Mouse (Mus musculus) intestine, embryonic 16.5 days (tissue): ENCODE data around the gene Egflam. TPM values are rescaled to one million over a fixed set of nuclear protein-coding genes. Genes with fewer than 3 reads are reported as not detected.

Experiments used
- ATAC-seq: fragments of 200-750 bp; cut with Nextera tagmentation; 2 replicates; pipeline ENCODE4 v1.8.0; 2017; ENCODE audit warnings: moderate TSS enrichment, moderate library complexity
- H3K27ac ChIP-seq: fragments of 300-500 bp; sonication (generic); 2 replicates; pipeline ENCODE4 v1.5.1; 2014; ENCODE audit warnings: mild to moderate bottlenecking, low read length
- H3K27me3 ChIP-seq: fragments of 300-500 bp; sonication (generic); replicated peaks from 2 replicates; pipeline ENCODE4 v1.6.1; 2014; ENCODE audit warnings: low read length, control low read depth, mixed read lengths; ENCODE audit not compliant: control insufficient read depth, insufficient read depth
- H3K36me3 ChIP-seq: fragments of 300-500 bp; sonication (generic); 2 replicates; pipeline ENCODE4 v1.6.1; 2014; ENCODE audit warnings: low read length, control low read depth; ENCODE audit not compliant: control insufficient read depth, insufficient read depth
- H3K4me1 ChIP-seq: fragments of 300-500 bp; sonication (generic); 2 replicates; pipeline ENCODE4 v1.6.1; 2014; ENCODE audit warnings: low read length, control low read depth, mixed read lengths; ENCODE audit not compliant: control insufficient read depth, insufficient read depth
- H3K4me2 ChIP-seq: fragments of 300-500 bp; sonication (generic); 2 replicates; pipeline ENCODE4 v1.6.1; 2014; ENCODE audit warnings: low read depth, low read length, control low read depth
- H3K4me3 ChIP-seq: fragments of 300-500 bp; sonication (generic); 2 replicates; pipeline ENCODE4 v1.5.1; 2014; ENCODE audit warnings: mild to moderate bottlenecking, low read length
- H3K9ac ChIP-seq: fragments of 300-500 bp; sonication (generic); 2 replicates; pipeline ENCODE4 v1.6.1; 2014; ENCODE audit warnings: low read depth, low read length
- H3K9me3 ChIP-seq: fragments of 300-500 bp; sonication (generic); 2 replicates; pipeline ENCODE4 v1.6.1; 2016; ENCODE audit warnings: low read length, control low read depth; ENCODE audit not compliant: control insufficient read depth
- WGBS: fragments of 180-500 bp; shearing (Covaris S2); extraction: QIAGEN DNeasy Blood & Tissue Kit; methylation state at CpG from one replicate; pipeline ENCODE4 v1.1.7; 2014; 5-methylcytosine and 5-hydroxymethylcytosine counted together
- polyA plus RNA-seq: library from polyadenylated mRNA; unstranded; fragments of >200 nt; fragmentation: Nextera tagmentation; extraction: Ambion mirVana; gene quantifications from 2 replicates; pipeline ENCODE4 v1.2.1, GENCODE M21; 2015

Egflam gene
- polyA plus RNA-seq, 1 experiment from 2014 or later: 21.3 TPM

GRCm38 (mm10) chr15:7208180-7208579 lies 190.0 kb downstream of the Egflam start:
- no peak for ATAC-seq
- no peak overlapping the region for H3K9ac ChIP-seq
- no peaks in the 10 kb centered on the region for H3K9me3 ChIP-seq
- H3K27ac ChIP-seq: no peak overlapping the region
- no peak overlapping the region for H3K4me2 ChIP-seq
- 73% methylated on average over 9 of the region's 9 CpGs for WGBS
- H3K36me3 ChIP-seq: no peaks in the 10 kb centered on the region
- H3K4me1 ChIP-seq: peaks cover 8% of the 10 kb centered on the region
- H3K27me3 ChIP-seq: no peaks in the 10 kb centered on the region
- no peak overlapping the region for H3K4me3 ChIP-seq

- Histone ChIP-seq H3K36me3 (no peaks in the 10 kb centered on the region), H3K27me3 (no peaks in the 10 kb centered on the region), H3K9me3 (no peaks in the 10 kb centered on the region), H3K4me3 (no peak overlapping the region), H3K27ac (no peak overlapping the region), H3K9ac (no peak overlapping the region), H3K4me1 (peaks cover 10% of the 10 kb centered on the region), H3K4me2 (no peak overlapping the region)
- 69% methylated on average over 7 of the region's 7 CpGs for WGBS
- ATAC-seq: peak; percentile 29
These were observed 190.9 kb downstream of the Egflam start for GRCm38 (mm10) chr15:7207292-7207691.

- H3K4me2 ChIP-seq: no peak overlapping the region
- H3K27ac ChIP-seq: no peak overlapping the region
- H3K36me3 ChIP-seq: no peaks in the 10 kb centered on the region
- no peaks in the 10 kb centered on the region for H3K27me3 ChIP-seq
- ATAC-seq: no peak
- H3K9me3 ChIP-seq: no peaks in the 10 kb centered on the region
- no peak overlapping the region for H3K4me3 ChIP-seq
- no peak overlapping the region for H3K9ac ChIP-seq
- 52% methylated on average over 5 of the region's 5 CpGs for WGBS
- H3K4me1 ChIP-seq: peaks cover 15% of the 10 kb centered on the region
These were observed 192.1 kb downstream of the Egflam start for GRCm38 (mm10) chr15:7206110-7206509.

GRCm38 (mm10) chr15:7204917-7205316 lies 193.3 kb downstream of the Egflam start:
- Histone ChIP-seq H3K4me1 (peaks cover 17% of the 10 kb centered on the region), H3K27ac (no peak overlapping the region), H3K4me3 (no peak overlapping the region), H3K36me3 (no peaks in the 10 kb centered on the region), H3K9me3 (no peaks in the 10 kb centered on the region), H3K9ac (no peak overlapping the region), H3K4me2 (no peak overlapping the region), H3K27me3 (no peaks in the 10 kb centered on the region)
- ATAC-seq: no peak
- WGBS: 87% methylated on average over 13 of the region's 13 CpGs

- Histone ChIP-seq H3K9me3 (no peaks in the 10 kb centered on the region), H3K27ac (peak overlapping the region; percentile 73), H3K4me2 (no peak overlapping the region), H3K4me1 (peaks cover 17% of the 10 kb centered on the region), H3K36me3 (no peaks in the 10 kb centered on the region), H3K4me3 (no peak overlapping the region), H3K27me3 (no peaks in the 10 kb centered on the region), H3K9ac (no peak overlapping the region)
- ATAC-seq: peak; percentile 43; the same call in 1 of the 2 replicates
- WGBS: 43% methylated on average over 8 of the region's 9 CpGs
These were observed 194.4 kb downstream of the Egflam start for GRCm38 (mm10) chr15:7203606-7204330.

GRCm38 (mm10) chr15:7202981-7203380 lies 195.2 kb downstream of the Egflam start:
- no peak for ATAC-seq
- Histone ChIP-seq H3K27ac (peak overlapping the region; percentile 73), H3K4me1 (peaks cover 17% of the 10 kb centered on the region), H3K27me3 (no peaks in the 10 kb centered on the region), H3K4me3 (no peak overlapping the region), H3K9ac (no peak overlapping the region), H3K36me3 (no peaks in the 10 kb centered on the region), H3K4me2 (no peak overlapping the region), H3K9me3 (no peaks in the 10 kb centered on the region)
- WGBS: 88% methylated on average over 5 of the region's 5 CpGs

- peak; percentile 66 for ATAC-seq
- no peaks in the 10 kb centered on the region for H3K9me3 ChIP-seq
- H3K4me2 ChIP-seq: no peak overlapping the region
- no peaks in the 10 kb centered on the region for H3K36me3 ChIP-seq
- WGBS: 51% methylated on average over 9 of the region's 9 CpGs
- no peaks in the 10 kb centered on the region for H3K27me3 ChIP-seq
- peaks cover 17% of the 10 kb centered on the region for H3K4me1 ChIP-seq
- no peak overlapping the region for H3K9ac ChIP-seq
- H3K4me3 ChIP-seq: no peak overlapping the region
- H3K27ac ChIP-seq: peak overlapping the region; percentile 81
These were observed 196.5 kb downstream of the Egflam start for GRCm38 (mm10) chr15:7201421-7202380.

GRCm38 (mm10) chr15:7200286-7200685 lies 197.9 kb downstream of the Egflam start:
- no peak for ATAC-seq
- H3K4me3 ChIP-seq: no peak overlapping the region
- 74% methylated on average over 6 of the region's 6 CpGs for WGBS
- no peaks in the 10 kb centered on the region for H3K9me3 ChIP-seq
- H3K4me2 ChIP-seq: no peak overlapping the region
- H3K4me1 ChIP-seq: peaks cover 17% of the 10 kb centered on the region
- H3K27me3 ChIP-seq: no peaks in the 10 kb centered on the region
- H3K36me3 ChIP-seq: no peaks in the 10 kb centered on the region
- H3K27ac ChIP-seq: no peak overlapping the region
- H3K9ac ChIP-seq: no peak overlapping the region

GRCm38 (mm10) chr15:7198816-7199215 lies 199.4 kb downstream of the Egflam start:
- Histone ChIP-seq H3K27ac (no peak overlapping the region), H3K9me3 (no peaks in the 10 kb centered on the region), H3K4me1 (peaks cover 15% of the 10 kb centered on the region), H3K36me3 (no peaks in the 10 kb centered on the region), H3K4me2 (no peak overlapping the region), H3K9ac (no peak overlapping the region), H3K27me3 (no peaks in the 10 kb centered on the region), H3K4me3 (no peak overlapping the region)
- ATAC-seq: no peak
- 62% methylated on average over 2 of the region's 2 CpGs for WGBS
